Mouse (Mus musculus) adrenal gland, postnatal 25 days (tissue): ENCODE data around the gene Htra1. TPM values are rescaled to one million over a fixed set of nuclear protein-coding genes. Genes with fewer than 3 reads are reported as not detected.

Experiments used
- DNase-seq: peaks from one replicate; pipeline ENCODE4 v3.0.0; 2021; ENCODE audit warnings: mixed read lengths
- microRNA-seq, 2 experiments: library from miRNA; unstranded; fragments of <30 nt; microRNA quantifications; one replicate each; pipeline ENCODE4 v1.2.0; 2021
- total RNA-seq: library from RNA; stranded (reverse); gene quantifications from 2 replicates; pipeline ENCODE4 v1.2.3, GENCODE M21; 2021

Htra1 gene
- total RNA-seq, 1 experiment from 2014 or later: 38.3 TPM

DNA sequence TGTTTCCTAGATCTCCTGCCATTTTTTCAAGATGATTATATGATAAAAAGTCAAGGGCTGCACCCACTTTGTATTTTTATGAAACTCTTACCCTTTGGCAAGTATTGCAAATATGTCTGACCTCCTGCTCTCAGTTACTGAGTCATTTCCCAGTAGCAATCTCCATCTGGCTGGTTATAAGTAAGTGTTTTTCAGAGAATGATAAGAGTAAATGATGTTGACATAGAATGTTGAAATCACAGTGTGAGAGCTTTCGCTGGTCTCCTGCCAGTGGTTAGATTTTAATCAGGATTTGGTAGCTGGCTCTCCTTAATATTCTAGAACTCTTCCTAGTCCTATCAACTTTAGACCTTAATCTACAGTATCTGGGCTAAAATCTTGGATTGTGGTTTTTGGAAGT lies 76.0 kb downstream of the Htra1 start:
- DNase-seq: no peak

- DNase-seq: no peak
Observed at GRCm38 (mm10) chr7:131019181-131019580, 83.3 kb downstream of the Htra1 start.

GRCm38 (mm10) chr7:131024807-131025206 lies 88.9 kb downstream of the Htra1 start:
- no peak for DNase-seq

DNA sequence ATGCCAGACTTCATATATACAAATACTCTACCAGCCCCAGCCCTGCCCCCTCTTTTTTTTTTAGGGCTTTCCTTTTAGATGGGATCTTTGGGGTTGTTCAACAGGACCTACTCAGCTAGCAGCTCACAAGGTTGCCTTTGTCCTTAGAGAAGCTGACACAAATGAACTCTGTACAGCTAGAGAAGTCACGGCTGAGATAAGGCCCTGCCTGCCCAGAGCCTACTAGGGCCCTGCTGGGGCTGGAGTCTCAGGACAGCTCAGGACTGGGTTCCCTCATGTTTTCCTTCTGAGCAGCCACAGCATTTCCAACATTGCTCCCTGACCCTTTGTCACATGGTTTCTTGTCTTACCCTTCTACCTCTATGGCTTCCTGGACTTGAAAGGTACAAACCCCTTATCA lies 91.6 kb downstream of the Htra1 start:
- DNase-seq: no peak

GRCm38 (mm10) chr7:131031755-131032154 lies 95.8 kb downstream of the Htra1 start, which contains the start of gene Dmbt1:
Gene Dmbt1, plus strand, starts transcription at chr7:131032053.
- no peak for DNase-seq

Small RNA genes within 50 kb of the gene (microRNA-seq; reads per million reads assigned to microRNA genes)
- 0.36 to 1.0 reads per million in 2 experiments for gene Mir7061

Other genes with a start within 250 kb of the Htra1 start
- not detected in 2 replicates for gene Btbd16, start 162.0 kb upstream of the Htra1 start, total RNA-seq
- 26.7 and 32.6 TPM in 2 replicates for gene Plekha1, start 70.4 kb upstream of the Htra1 start, total RNA-seq
- not detected in 2 replicates for gene Dmbt1, start 95.9 kb downstream of the Htra1 start, total RNA-seq
- gene 4933402N03Rik, start 210.2 kb downstream of the Htra1 start, total RNA-seq: not detected in 2 replicates
- gene 5430419D17Rik, start 238.3 kb downstream of the Htra1 start, total RNA-seq: not detected in 2 replicates